Mouse (Mus musculus) yolk sac, embryonic 10.5 days (tissue): ENCODE data around the gene Stard13.

Experiments
- DNase-seq: peaks from one replicate; pipeline ENCODE4 v3.0.0-alpha.2; 2017; ENCODE audit warnings: low spot score

The Stard13 gene

GRCm38 (mm10) chr5:151228367-151229005, 5.2 kb downstream of the Stard13 start:
- DNase-seq, result no peak

- no peak for DNase-seq
Measured at GRCm38 (mm10) chr5:151223696-151224366, 9.8 kb downstream of the Stard13 start.

- no peak for DNase-seq
Measured at GRCm38 (mm10) chr5:151222791-151223190, 10.8 kb downstream of the Stard13 start.

- no peak for DNase-seq
Measured at GRCm38 (mm10) chr5:151218689-151219115, 14.9 kb downstream of the Stard13 start.

- no peak for DNase-seq
Measured at GRCm38 (mm10) chr5:151213097-151213496, 20.5 kb downstream of the Stard13 start.

GRCm38 (mm10) chr5:151210869-151211268, 22.8 kb downstream of the Stard13 start:
- DNase-seq, result no peak

- no peak for DNase-seq
Measured at GRCm38 (mm10) chr5:151210060-151210459, 23.6 kb downstream of the Stard13 start.

- no peak for DNase-seq
Measured at GRCm38 (mm10) chr5:151205017-151205416, 28.6 kb downstream of the Stard13 start.

GRCm38 (mm10) chr5:151202925-151203324, 30.7 kb downstream of the Stard13 start:
- no peak for DNase-seq

GRCm38 (mm10) chr5:151201220-151201619, 32.4 kb downstream of the Stard13 start:
- no peak for DNase-seq

GRCm38 (mm10) chr5:151199235-151199634, 34.4 kb downstream of the Stard13 start:
- DNase-seq, result no peak

- DNase-seq, result no peak
Measured at GRCm38 (mm10) chr5:151196603-151197272, 36.9 kb downstream of the Stard13 start.

GRCm38 (mm10) chr5:151193885-151194520, 39.6 kb downstream of the Stard13 start:
- no peak for DNase-seq

GRCm38 (mm10) chr5:151192266-151192665, 41.4 kb downstream of the Stard13 start:
- no peak for DNase-seq

GRCm38 (mm10) chr5:151190764-151191163, 42.9 kb downstream of the Stard13 start:
- no peak for DNase-seq

- peak; percentile 86 for DNase-seq
Measured at GRCm38 (mm10) chr5:151189789-151190378, 43.8 kb downstream of the Stard13 start.

GRCm38 (mm10) chr5:151189321-151189720, 44.3 kb downstream of the Stard13 start:
- DNase-seq, result no peak

- no peak for DNase-seq
Measured at GRCm38 (mm10) chr5:151188659-151189058, 45.0 kb downstream of the Stard13 start.

- DNase-seq, result no peak
Measured at GRCm38 (mm10) chr5:151187336-151187735, 46.3 kb downstream of the Stard13 start.

GRCm38 (mm10) chr5:151185286-151185856, 48.3 kb downstream of the Stard13 start:
- DNase-seq, result no peak

GRCm38 (mm10) chr5:151183656-151184240, 49.9 kb downstream of the Stard13 start:
- DNase-seq, result no peak
